Mouse (Mus musculus): ENCODE data around the gene Bmp7.

Bmp7 gene

DNA sequence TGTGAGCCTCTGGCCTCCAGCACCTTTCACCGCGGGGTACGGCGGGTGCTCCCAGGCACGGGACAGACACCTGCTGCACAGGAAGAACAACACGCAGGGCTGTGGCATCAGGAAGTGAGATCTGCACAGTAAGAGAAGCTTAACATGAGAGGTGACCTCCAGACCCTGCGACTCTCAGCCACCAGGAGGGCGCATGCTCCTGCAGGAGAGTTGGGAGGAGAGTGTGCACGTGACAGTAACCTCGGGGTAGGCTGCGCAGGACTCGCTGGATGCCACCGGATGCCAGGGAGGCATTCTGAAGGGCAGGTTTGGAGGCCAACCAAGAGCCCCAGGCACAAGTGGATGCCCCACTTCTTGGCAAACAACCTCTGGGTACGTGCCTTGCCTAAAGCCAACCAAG is 26.1 kb downstream of the Bmp7 start:
- in situ Hi-C loops (cut with MboI, MseI), result no loop called here

DNA sequence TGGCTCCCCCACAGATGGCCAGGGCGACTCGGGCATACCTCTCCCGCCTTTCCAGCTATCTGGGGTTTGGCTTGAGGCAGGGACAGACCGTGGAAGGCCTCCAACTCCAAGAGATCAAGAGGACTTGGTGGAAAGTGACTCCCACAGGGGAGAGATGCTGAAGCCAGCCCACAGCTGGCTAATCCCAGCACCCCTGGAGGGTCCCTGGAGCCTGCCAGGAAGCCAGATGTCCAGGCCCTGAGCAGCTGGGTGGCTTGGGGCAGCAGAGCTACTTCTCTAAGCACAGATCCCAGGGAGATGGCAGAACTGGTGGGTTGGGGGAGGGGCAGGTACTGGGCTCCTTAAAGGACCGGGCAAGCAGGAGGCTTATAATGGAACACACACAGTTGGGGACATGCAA is 28.4 kb downstream of the Bmp7 start:
- in situ Hi-C loops (cut with MboI, MseI), result no loop called here

DNA sequence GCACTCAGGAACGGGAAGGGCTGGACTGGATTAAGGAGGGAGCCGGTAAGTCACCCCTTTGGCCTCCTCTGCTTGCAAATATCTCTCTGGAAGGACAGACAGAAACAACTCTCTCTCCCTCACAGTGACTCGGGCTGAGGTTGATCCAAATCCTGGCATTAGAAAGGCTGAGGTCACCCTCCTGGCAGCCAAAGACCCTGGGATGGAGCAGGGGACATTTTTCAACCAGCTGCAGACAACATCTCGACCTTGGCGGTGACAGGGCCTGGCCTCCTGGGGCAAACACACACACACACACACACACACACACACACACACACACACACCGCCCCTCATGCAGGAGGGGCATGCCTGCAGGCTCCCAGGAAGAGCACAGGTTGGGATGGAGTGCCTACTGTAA is 29.0 kb downstream of the Bmp7 start:
- in situ Hi-C loops (cut with MboI, MseI), result no loop called here

DNA sequence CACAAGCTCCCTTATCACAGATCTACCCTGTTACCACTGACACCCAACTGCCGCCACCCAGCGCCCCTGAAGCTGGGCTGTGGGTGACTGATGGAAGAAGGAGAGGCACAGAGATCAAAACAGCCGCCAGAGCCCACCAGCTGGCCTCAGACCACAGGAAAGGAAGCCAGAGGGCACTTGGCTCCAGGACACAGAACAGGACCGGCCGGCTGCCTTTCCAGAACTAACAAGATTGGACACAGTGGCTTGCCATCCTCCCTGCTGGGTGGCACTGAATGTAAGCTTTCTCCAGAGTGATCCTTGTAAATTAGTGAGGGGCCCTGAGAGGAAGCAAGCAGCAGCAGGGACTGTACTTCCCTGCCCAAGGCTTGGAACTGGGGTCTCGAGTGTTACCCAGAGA is 30.7 kb downstream of the Bmp7 start:
- in situ Hi-C loops (cut with MboI, MseI), result no loop called here

DNA sequence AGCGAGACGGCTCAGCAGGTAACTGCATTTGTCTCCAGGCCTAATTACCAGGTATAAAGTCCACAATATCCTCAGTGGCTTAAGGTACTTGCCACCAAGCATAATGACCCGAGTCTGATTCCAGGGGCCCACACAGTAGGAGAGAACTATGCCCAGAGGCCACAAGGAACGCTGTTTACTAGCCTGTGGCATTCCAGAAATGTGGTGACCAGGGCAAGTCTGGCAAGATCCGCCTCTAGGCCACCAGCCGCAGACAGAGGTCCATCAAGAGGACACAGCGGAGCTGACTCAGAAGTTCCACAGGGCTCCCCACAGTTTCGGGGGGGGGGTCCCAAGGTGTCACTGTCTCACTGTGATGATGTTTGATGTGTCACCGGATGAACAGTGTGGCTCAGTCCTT is 34.0 kb downstream of the Bmp7 start:
- in situ Hi-C loops (cut with MboI, MseI), result no loop called here

DNA sequence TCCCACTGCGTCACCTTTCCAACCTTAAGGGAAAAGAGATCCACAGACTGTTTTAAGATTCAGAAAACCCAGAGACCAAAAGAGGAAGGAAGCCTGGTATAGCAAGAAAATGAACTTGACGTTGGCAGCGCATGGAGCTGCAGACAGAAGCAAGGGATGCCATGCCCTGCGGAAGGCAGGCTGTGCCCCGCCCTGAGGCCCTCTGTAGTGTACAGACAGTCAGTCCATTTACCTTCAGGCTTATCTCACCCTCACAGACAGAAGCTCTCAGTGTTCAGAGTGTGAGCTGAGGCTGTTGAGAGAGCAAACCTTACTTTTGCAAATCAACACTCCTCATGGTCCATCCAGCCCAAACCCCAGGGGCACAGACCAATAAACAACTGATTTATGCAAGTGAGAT is 35.1 kb downstream of the Bmp7 start:
- in situ Hi-C loops (cut with MboI, MseI), result no loop called here

DNA sequence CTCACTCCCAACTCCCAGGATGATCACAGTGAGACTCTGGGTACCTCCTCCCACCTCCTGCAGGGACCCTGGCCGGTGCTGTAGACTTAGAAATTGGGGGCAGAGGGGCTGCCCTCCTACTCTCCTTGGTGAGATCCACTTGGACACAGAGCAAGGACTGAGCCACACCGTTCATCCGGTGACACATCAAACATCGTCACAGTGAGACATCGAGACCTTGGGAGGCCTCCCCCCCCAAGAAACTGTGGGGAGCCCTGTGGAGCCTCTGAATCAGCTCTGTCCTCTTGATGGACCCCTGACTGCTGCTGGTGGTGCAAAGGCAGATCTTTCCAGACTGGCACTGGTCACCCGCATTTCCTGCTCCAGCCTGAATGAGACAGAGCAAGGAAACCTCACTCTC is 35.5 kb downstream of the Bmp7 start:
- in situ Hi-C loops (cut with MboI, MseI), result no loop called here

DNA sequence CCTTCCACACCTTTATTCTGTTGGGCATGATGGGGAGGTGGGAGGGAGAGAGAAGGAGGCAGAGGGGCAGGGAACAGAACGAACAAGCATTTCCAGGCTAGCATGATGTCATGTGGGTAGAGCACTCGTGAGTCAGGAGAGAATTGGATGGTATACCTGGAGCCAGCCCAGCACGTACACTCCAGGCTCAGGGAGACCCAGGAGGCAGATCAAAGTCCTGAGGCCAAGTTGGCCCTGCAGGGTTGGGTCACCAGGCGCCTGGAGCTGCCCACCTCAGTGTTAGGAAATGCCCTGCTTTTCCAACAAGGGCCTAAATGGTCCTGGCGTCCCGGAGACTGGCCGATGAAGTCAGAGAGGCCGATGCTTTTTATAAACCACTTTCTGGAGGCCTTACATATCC is 36.6 kb downstream of the Bmp7 start:
- in situ Hi-C loops (cut with MboI, MseI), result no loop called here

DNA sequence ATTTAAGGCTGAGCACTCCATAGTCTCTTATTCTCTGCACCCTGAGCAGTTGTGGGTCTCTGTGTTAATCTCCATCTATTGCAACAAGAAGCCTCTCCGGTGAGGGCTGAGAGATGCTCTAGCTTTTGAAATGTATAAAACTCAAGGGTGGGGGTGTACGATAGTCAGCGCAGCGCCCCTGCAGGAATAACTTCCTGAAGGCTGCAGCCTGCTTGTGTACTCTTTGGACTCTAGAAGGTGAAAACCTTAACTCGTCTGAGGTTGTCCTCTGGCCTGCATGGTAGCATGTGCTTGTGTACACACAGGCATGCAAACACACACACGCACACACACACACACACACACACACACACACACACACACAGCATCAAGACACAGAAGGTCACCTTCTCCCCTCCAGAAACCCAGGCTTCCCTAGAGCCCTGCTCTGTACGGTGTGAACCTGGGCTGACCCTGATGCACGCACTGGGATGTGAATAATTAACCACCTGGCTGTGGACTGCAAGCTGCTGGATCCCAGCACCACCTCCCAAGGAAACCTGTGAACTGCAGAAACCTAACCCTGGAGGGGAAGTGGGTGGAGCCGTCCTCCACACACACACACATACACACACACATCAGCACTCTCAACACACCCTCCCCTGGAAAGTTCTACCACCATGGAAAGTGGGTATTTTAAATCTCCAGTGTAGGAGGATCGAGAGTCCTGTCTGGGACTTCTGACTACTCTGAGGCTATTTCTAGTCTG is 39.0 kb downstream of the Bmp7 start:
- in situ Hi-C loops (cut with MboI, MseI), result no loop called here

DNA sequence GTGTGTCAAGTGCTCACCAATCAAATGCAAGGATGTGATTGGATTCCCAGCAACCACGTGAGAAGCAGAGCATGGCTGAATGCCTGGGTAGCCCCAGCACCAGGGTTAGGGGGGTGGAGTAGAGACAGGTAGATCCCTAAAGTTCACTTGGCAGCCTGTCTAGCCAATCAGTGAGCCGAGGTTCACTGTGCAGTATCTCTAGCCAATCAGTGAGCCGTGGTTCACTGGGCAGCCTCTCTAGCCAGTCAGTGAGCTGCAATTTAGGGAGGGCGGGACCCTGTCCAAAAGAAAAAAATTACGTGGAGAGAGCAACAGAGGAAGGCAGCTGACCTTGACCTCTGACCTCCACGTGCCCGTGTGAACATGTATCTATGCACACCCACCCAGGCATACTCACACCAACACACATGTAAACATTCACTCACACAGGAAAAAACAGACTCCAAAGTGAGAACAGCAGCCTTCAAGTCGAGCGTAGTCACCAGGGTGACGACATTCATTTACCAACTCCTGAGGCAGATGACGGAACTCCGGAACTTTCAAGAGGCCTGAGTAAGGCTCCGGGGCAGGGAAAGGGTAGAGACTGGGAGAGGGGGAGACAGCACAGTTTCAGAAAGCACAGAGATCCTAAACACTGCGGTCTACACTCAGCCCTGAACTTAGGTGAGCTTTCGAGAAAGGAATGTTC is 50.2 kb downstream of the Bmp7 start:
- in situ Hi-C loops (cut with MboI, MseI), result no loop called here

DNA sequence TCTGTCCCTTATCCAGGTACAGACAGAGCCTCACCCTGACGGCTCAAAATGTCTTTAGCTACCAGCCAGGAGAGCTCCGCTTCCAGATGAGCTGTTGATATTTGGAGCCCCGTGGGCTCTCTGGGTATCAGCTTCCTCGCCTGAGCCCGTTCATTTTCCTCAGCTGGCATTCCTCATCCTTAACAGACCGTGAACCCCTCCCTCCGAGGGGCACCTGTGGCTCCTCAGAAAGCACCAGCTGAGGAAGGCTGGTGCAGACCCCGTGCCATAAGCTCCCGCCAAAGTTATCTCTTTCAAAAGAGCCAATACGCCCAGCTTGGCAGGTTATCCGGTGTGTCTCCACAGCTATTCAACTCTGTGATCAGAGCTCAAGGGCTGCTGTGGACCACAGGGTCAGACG is 50.9 kb downstream of the Bmp7 start:
- in situ Hi-C loops (cut with MboI, MseI), result no loop called here

DNA sequence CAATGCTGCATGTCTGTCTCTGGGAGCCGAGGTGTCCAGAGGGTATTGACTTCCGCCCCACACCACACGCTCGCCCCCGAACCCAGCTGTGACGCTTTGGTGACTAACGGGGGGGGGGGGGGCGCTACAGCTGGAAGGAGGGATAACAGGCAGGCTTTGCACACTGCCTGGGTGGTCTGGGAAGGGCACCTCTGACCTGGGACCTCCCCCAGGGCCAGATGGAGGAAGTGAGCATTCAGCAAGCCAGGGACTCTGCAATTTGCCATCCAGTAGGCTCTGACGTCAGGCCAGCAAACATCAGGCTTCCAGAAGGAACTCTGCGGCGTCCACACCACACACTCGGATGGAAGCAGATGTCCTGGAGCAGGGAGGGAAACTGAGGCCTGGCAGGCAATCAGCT is 52.0 kb downstream of the Bmp7 start:
- in situ Hi-C loops (cut with MboI, MseI), result no loop called here

DNA sequence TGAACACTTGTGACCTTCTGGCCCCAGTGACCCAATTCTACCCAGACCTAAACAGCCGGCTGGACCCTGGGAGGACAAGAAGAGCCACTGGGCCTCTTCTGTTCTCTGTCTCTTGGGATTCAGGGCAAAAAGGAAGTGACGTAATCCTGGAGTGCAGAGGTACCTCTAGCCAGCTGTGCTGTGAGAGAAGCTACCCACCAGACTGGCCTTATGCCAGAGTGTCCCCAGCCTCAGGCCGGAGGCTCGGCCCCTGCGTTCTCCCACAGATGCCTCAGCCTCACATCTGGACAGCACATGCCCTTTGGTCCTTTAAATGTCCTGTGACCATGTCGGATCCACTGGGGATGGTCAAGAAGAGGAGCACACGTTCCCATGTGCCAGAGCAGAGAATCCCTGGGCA is 54.3 kb downstream of the Bmp7 start:
- in situ Hi-C loops (cut with MboI, MseI), result no loop called here

DNA sequence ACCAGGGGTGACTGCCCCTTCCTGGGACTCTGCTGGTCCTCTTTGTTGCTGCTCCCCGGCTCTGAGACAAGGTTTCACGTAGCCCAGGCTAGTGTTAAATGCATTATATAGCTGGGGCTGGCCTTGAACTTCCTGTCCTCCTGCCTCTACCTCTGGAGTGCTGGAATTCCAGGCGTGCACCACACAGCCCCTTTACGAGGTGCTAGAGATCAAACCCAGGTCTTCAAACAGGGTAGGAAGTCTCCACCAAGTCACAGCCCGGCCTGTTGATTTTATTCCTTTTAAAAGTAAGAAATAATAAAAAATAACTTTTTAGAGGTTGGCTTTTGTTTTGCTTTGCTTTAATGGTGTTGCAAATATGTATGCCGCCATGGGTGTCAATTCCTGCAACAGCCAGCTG is 55.5 kb downstream of the Bmp7 start:
- in situ Hi-C loops (cut with MboI, MseI), result no loop called here

DNA sequence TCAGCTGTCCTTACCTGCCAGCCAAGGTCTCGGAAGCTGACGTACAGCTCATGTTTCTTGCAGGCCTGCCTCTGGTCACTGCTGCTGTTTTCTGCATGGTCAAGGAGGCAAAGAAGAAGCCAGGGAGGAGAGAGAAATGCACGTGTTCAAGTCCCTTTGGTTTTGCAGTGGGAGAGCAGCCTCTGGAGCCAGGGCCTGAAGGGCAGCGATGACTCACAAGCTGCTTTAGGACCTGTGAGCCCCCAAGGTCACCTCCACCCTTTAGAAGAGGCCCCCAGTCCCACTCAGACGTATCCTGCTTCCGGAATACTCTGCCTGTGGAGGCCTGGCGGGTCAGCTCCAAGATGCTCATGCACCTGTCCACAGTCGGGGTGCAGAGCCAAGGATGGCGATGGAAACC is 64.9 kb downstream of the Bmp7 start:
- in situ Hi-C loops (cut with MboI, MseI), result no loop called here

DNA sequence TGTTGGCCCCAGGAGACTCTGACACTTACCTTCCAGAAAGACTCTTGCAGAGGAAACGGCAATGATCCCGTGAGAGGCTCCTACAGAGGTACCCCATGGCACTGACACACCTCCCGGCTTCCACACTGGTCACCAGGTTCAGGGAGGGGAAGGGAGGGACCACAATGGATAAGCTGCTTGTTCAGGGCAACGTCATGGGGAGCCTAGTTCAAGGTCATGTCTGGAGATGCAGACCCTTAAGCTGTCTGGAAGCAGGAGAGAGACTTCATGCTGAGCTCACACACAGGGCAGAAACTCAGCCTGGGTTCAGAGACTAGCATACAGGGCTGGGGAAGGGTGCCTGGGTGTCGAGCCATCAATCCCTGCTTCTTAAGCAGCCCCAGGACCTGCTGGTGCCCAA is 73.8 kb downstream of the Bmp7 start:
- in situ Hi-C loops (cut with MboI, MseI), result no loop called here

DNA sequence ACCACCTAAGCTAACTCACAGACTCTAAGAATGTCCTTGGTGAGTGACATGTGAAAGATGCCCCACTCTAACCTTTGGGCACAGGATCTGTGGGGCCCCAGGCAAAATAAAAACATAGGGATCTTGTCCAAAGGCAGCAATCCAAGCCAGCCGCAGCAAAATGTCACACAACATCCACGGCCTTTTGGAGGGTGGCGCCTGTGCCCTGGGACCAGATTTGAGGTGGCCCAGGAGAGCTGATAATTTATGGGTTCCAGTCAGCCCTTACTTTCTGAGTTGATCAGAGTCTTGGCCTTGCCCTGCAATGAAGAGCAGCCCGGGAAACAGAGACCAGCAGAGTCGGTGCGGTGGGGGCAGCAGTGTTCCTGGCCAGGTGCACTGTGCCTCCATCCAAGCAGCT is 75.0 kb downstream of the Bmp7 start:
- in situ Hi-C loops (cut with MboI, MseI), result no loop called here

DNA sequence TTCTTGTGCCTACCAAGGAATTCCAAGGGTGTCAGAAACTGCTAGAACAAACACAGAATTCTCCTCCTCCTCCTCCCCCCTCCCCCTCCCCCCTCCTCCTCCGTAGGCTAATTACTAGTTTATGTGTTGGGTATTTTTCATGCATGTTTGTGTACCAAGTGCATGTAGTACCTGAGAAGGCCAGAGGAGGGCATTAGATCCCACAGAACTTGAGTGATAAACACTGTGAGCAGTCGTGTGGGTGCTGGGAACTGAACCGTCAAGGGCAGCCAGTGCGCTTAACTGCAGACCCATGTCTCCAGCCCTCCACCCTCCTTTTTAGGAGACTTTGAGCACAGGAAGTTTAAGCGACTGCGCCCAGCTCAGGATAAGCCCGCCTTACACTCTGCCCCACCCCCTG is 75.6 kb downstream of the Bmp7 start:
- in situ Hi-C loops (cut with MboI, MseI), result no loop called here

DNA sequence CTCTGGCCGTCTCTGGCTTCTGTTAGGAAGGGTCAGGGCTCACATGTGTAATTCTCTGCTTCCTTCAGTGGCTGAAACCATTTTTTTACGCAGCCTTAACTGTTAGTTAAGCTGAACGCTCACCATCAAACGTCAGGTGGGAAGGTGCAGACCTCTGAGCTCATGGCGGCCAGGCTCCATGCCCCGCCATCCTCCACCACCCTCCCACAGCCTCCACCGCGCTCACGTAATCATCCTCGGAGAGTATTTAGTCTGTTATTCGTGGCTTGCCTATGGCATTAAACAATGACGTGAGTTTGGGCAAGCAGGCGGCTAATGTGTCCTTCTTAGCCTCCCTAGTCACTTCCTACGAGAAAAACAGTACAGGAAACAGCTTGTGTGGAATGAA is 76.7 kb downstream of the Bmp7 start:
- in situ Hi-C loops (cut with MboI, MseI), result no loop called here

DNA sequence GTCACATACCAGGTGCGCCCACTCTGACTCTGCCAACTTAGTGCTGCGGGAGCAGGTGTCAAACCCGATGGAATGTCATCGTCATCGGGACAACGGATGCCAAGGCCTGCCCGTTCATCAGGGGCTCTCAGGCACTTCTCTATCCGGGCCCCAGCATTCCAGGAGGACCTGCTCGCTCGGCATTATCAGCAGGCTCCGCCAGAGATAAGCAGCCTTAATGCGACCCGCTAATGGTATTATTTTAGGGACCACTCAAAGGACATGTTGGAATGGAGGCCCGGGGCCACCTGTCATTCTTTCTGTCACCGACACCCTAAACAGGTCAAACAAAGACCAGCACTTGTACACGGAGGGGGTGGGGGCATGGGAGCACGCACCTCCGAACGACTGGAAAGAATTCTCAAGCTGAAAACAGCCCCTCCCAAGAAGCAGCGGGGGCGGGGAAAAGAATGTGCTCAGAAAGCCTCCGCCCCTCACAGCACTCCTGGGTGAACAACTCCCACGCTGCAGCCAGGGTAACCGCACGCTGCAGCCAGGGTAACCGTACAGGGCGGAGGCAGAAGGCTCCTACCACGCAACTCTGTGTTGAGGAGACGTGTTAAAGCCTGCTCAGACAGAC is 77.2 kb downstream of the Bmp7 start:
- in situ Hi-C loops (cut with MboI, MseI), result no loop called here

DNA sequence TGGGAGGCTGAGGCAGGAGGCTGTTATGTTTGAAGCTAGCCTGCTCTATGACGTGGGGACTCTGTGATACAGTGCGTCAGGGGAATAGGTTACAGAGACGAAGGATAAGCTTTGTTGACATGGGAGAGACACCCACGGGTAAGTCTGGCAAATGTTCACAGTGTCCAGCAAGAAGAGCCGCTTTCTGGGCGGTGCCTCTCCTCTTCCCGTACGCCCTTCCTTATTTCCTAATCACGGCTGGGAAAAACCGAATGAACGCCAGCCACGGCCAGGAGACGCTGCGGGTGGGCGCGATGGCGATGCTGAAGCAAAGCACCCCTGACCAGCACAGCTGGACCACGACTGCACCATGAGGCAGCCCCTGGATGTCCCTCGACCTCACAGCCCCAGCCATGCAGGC is 77.7 kb downstream of the Bmp7 start:
- in situ Hi-C loops (cut with MboI, MseI), result no loop called here

DNA sequence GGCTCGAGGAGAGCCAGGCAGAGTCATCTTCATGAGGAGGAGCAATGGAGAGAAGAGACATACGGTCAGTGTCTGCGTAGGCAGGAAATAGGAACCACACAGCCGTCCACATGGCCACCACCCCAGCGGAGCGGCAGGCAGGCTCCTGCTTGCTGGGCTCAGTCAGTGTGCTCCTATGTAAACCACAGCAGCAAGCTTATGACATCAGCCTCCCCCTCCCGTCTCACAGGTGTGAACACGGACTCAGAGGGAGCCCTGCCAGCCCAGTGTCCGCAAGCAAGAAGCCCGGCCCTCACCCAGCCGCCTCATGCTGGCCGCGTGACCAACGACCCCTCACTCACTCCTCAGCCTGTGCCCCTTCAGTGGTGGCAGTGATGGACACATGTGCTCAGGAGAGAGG is 78.5 kb downstream of the Bmp7 start:
- in situ Hi-C loops (cut with MboI, MseI), result no loop called here

DNA sequence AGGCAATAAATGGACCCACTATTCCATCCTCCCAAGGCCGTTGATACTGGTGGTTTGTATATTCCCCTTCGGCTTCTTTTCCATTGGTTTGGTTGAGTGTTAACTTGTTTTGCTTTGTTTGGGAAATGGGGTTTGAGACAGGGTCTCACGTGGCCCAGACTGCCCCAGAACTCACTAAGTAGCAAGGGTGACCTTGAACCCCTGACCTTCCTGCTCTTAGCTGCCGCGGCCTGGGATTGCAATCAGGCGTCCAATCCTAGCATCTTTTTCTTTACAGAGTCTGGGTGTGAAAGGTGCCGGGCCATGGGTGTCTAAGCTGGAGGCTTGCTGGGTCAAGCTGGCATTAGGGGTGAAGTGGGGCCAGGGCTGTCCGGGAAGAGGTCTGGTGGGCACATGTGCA is 79.5 kb downstream of the Bmp7 start:
- in situ Hi-C loops (cut with MboI, MseI), result no loop called here
